Mouse (Mus musculus): ENCODE data around the gene Retreg3.

- TF ChIP-seq CTCF (IDR thresholded peaks at IDR 0.05; ENCODE audit: insufficient read depth, low read depth, low read length) (no peak), POLR2A (IDR thresholded peaks at IDR 0.05; ENCODE audit: insufficient read depth, low read depth, low read length) (no peak)
Measured at GRCm38 (mm10) chr11:101062165-101062884, 57.4 kb downstream of the Retreg3 start.
